Mouse (Mus musculus) cerebellum, adult 2 months (tissue): ENCODE measurements around the gene Bloc1s1.

ENCODE experiments used
- CTCF ChIP-seq: fragments of 200-500 bp; IDR thresholded peaks from 2 replicates; pipeline ENCODE4 v1.5.1; 2011; ENCODE audit warnings: low read depth, mild to moderate bottlenecking, control low read depth, low read length, moderate library complexity, borderline replicate concordance; ENCODE audit not compliant: insufficient read depth
- POLR2A ChIP-seq: fragments of 200-500 bp; IDR thresholded peaks from 2 replicates; pipeline ENCODE4 v1.6.1; 2011; ENCODE audit warnings: low read length, control low read depth, borderline replicate concordance; ENCODE audit not compliant: insufficient read depth

- no peak for TF ChIP-seq CTCF
- no peak for TF ChIP-seq POLR2A
Observed at GRCm38 (mm10) chr10:128897501-128897900, 26.3 kb downstream of the Bloc1s1 start.
